In the genomic region with DNA sequence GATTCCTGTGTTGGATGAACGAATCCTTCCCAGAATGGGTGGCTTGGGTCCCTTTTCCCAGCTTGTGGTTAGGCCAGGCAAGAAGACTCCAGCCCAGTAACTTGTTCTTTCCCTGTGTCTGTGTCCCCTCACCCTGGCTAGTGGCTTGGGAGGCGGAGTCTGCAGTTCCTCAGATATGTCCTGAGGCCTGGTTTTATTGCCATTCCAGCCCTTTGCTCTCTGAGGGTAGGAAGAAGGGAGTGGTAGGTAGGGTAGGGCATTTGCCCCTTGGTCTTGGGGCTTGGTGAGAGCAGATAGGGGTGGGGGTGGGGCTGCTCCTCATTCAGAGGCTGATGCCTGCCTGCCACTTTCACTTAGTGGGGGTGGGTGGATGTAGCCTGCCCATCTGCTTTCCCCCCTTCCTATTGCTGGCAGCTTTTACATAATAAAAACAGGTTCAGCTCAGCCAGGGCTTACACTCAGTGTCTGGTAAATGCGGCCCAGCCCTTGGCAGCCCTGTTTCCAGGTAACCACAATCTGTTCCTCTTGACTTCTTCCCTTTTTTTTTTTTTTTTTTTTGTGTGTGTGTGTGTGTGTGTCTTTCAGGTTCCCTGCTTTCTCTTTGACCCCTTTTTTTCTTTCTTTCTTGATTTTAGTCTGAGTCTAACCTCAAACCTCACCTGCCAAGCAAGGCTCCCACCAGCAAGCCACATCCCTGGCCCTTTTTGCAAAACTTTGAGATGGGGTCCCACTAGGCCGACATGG, we compare ENCODE assay signal across 20 mouse cellular contexts. TPM values are rescaled to one million over a fixed set of nuclear protein-coding genes. Genes with fewer than 3 reads are reported as not detected.
DNase-seq lines count a peak whose midpoint lies in the region; ATAC-seq and TF ChIP-seq lines count a peak whose summit lies in the region.
"Had no signal": no experiment of that assay in that cellular context is flagged by ENCODE, and none has a peak within 500 bp of the region (broad histone marks: within the 10 kb centered on the region; RNA-seq: fewer than 3 reads in every experiment).

No protein-coding gene starts in this region.

- H3K4me3 ChIP-seq in kidney, embryonic 14.5 days (ENCODE audit: low read length) = no peak overlapping the region
- no peak overlapping the region for H3K4me3 ChIP-seq in kidney, embryonic 16.5 days (ENCODE audit: low read length)
- H3K4me3 ChIP-seq in thymus, adult 2 months (ENCODE audit: control insufficient read depth, insufficient read depth, low read length) = no peak overlapping the region
- H3K4me3 ChIP-seq: embryonic facial prominence, embryonic 10.5 days; heart, embryonic 12.5 days; hindbrain, embryonic 15.5 days; limb, embryonic 15.5 days; midbrain, embryonic 10.5 days; neural tube, embryonic 13.5 days had no signal

- H3K9ac ChIP-seq in kidney, embryonic 14.5 days (ENCODE audit: low read depth, low read length) = no peak overlapping the region
- no peak overlapping the region for H3K9ac ChIP-seq in kidney, embryonic 16.5 days (replicated peaks; ENCODE audit: low read length)
- H3K9ac ChIP-seq: heart, embryonic 12.5 days; hindbrain, embryonic 15.5 days; limb, embryonic 15.5 days; neural tube, embryonic 13.5 days had no signal

- no peak for TF ChIP-seq CTCF in thymus, adult 2 months (IDR thresholded peaks at IDR 0.05; ENCODE audit: borderline replicate concordance, control insufficient read depth, extremely low read depth, insufficient read depth, low read length, poor library complexity)

- no peak overlapping the region for H3K27ac ChIP-seq in kidney, embryonic 14.5 days (ENCODE audit: low read depth, low read length)
- no peak overlapping the region for H3K27ac ChIP-seq in kidney, embryonic 16.5 days (ENCODE audit: low read length)
- no peak overlapping the region for H3K27ac ChIP-seq in thymus, adult 2 months (ENCODE audit: control insufficient read depth, insufficient read depth, low read length)
- H3K27ac ChIP-seq: embryonic facial prominence, embryonic 10.5 days; hindbrain, embryonic 15.5 days; limb, embryonic 15.5 days; midbrain, embryonic 10.5 days; neural tube, embryonic 13.5 days had no signal

- WGBS in kidney, embryonic 14.5 days = 58% methylated on average over 4 of the region's 4 CpGs
- 47% methylated on average over 4 of the region's 4 CpGs for WGBS in kidney, embryonic 16.5 days
- 35% methylated on average over 4 of the region's 4 CpGs for WGBS in thymus, adult 2 months

- H3K27me3 ChIP-seq in kidney, embryonic 14.5 days (ENCODE audit: control insufficient read depth, insufficient read depth, low read length) = peaks cover 41% of the 10 kb centered on the region
- H3K27me3 ChIP-seq in kidney, embryonic 16.5 days (ENCODE audit: insufficient read depth, low read length) = peaks cover 43% of the 10 kb centered on the region
- H3K27me3 ChIP-seq in thymus, adult 2 months (ENCODE audit: control insufficient read depth, insufficient read depth, low read length) = no peaks in the 10 kb centered on the region; the same call in 1 of the 2 replicates

- no peaks in the 10 kb centered on the region for H3K9me3 ChIP-seq in kidney, embryonic 14.5 days (ENCODE audit: control insufficient read depth, low read length)
- H3K9me3 ChIP-seq in kidney, embryonic 16.5 days (ENCODE audit: low read length) = no peaks in the 10 kb centered on the region
- H3K9me3 ChIP-seq: embryonic facial prominence, embryonic 10.5 days; heart, embryonic 12.5 days; hindbrain, embryonic 15.5 days; limb, embryonic 15.5 days; midbrain, embryonic 10.5 days; neural tube, embryonic 13.5 days had no signal

- no peak for ATAC-seq in kidney, embryonic 14.5 days (ENCODE audit: low FRiP score, low TSS enrichment)
- ATAC-seq in kidney, embryonic 16.5 days (ENCODE audit: low FRiP score, low TSS enrichment) = no peak
- ATAC-seq: forebrain, embryonic 14.5 days had no signal

- H3K4me1 ChIP-seq in kidney, embryonic 14.5 days (ENCODE audit: control insufficient read depth, insufficient read depth, low read length) = 0 out of 2 replicates have a peak, but pooled peaks cover 8% of the 10 kb centered on the region
- peaks cover 9% of the 10 kb centered on the region; the same call in 1 of the 2 replicates for H3K4me1 ChIP-seq in kidney, embryonic 16.5 days (ENCODE audit: insufficient read depth, low read length)
- H3K4me1 ChIP-seq in thymus, adult 2 months (replicated peaks; ENCODE audit: control insufficient read depth, insufficient read depth, low read length) = no peaks in the 10 kb centered on the region

- H3K4me2 ChIP-seq in kidney, embryonic 14.5 days (replicated peaks; ENCODE audit: low read depth, low read length) = no peak overlapping the region
- 0 out of 2 replicates have a peak overlapping the region, but pooled peaks have one; percentile 8 for H3K4me2 ChIP-seq in kidney, embryonic 16.5 days (replicated peaks; ENCODE audit: low read depth, low read length)
- H3K4me2 ChIP-seq: heart, embryonic 12.5 days; hindbrain, embryonic 15.5 days; limb, embryonic 15.5 days; neural tube, embryonic 13.5 days had no signal

- TF ChIP-seq POLR2A in thymus, adult 2 months (IDR thresholded peaks at IDR 0.05; ENCODE audit: control insufficient read depth, extremely low read depth, insufficient read depth, low read length, poor library complexity) = no peak

- H3K36me3 ChIP-seq in kidney, embryonic 14.5 days (ENCODE audit: control insufficient read depth, insufficient read depth, low read length) = no peaks in the 10 kb centered on the region
- no peaks in the 10 kb centered on the region for H3K36me3 ChIP-seq in kidney, embryonic 16.5 days (ENCODE audit: insufficient read depth, low read length)
- H3K36me3 ChIP-seq in thymus, adult 2 months (ENCODE audit: control insufficient read depth, insufficient read depth, low read length) = no peaks in the 10 kb centered on the region
- H3K36me3 ChIP-seq: embryonic facial prominence, embryonic 10.5 days; heart, embryonic 12.5 days; hindbrain, embryonic 15.5 days; limb, embryonic 15.5 days; midbrain, embryonic 10.5 days; neural tube, embryonic 13.5 days had no signal

- DNase-seq in kidney, adult 11 months = peak; percentile 30
- peak; percentile 49 for DNase-seq in R1 (ENCODE audit: low read depth, low spot score)
- DNase-seq in yolk sac, embryonic 10.5 days (ENCODE audit: low spot score) = peak; percentile 45
- DNase-seq in thymus, adult 2 months = no peak
- no peak for DNase-seq in lung, adult 18-20 months
- no peak for DNase-seq in right cerebral cortex, postnatal 36 days (ENCODE audit: low spot score in 2 of 2)
- DNase-seq: adrenal gland, adult 8-10 months; cerebellum, postnatal 14 days; lung, adult 2 months; lung, postnatal 4 days; right cerebral cortex, postnatal 14 days had no signal

RNA-seq across cellular contexts. Expression of gene Spint1, which starts 3.1 kb away (rescaled TPM):
- polyA plus RNA-seq in kidney, embryonic 14.5 days (2014; fragmentation: Nextera tagmentation; extraction: Ambion mirVana) = 23.6 and 38.1 TPM in 2 replicates
- 48.9 and 49.4 TPM in 2 replicates for polyA plus RNA-seq in kidney, embryonic 16.5 days (2015; fragmentation: Nextera tagmentation; extraction: Ambion mirVana)
- polyA plus RNA-seq in thymus, adult 2 months (2012; rRNA removed) = 21.2 and 22.0 TPM in 2 replicates

RNA-seq across cellular contexts. Expression of gene Ppp1r14d, which starts 10.5 kb away (rescaled TPM):
- polyA plus RNA-seq in kidney, embryonic 14.5 days (2014; fragmentation: Nextera tagmentation; extraction: Ambion mirVana) = 0.28 and 0.94 TPM in 2 replicates
- polyA plus RNA-seq in kidney, embryonic 16.5 days (2015; fragmentation: Nextera tagmentation; extraction: Ambion mirVana) = 1.0 and 1.2 TPM in 2 replicates
- 0.42 and 0.92 TPM in 2 replicates for polyA plus RNA-seq in thymus, adult 2 months (2012; rRNA removed)
- polyA plus RNA-seq: forebrain, embryonic 14.5 days; heart, embryonic 12.5 days; hindbrain, embryonic 15.5 days; limb, embryonic 15.5 days; midbrain, embryonic 10.5 days; neural tube, embryonic 13.5 days had no signal

RNA-seq across cellular contexts. Expression of gene Rhov, which starts 30.8 kb away (rescaled TPM):
- 0.23 and 0.61 TPM in 2 replicates for polyA plus RNA-seq in kidney, embryonic 14.5 days (2014; fragmentation: Nextera tagmentation; extraction: Ambion mirVana)
- 1.8 and 2.3 TPM in 2 replicates for polyA plus RNA-seq in kidney, embryonic 16.5 days (2015; fragmentation: Nextera tagmentation; extraction: Ambion mirVana)
- 2.6 and 3.5 TPM in 2 replicates for polyA plus RNA-seq in thymus, adult 2 months (2012; rRNA removed)

RNA-seq across cellular contexts. Expression of gene Dnajc17, which starts 31.7 kb away (rescaled TPM):
- polyA plus RNA-seq in kidney, embryonic 14.5 days (2014; fragmentation: Nextera tagmentation; extraction: Ambion mirVana) = 21.4 and 24.5 TPM in 2 replicates
- 21.0 and 21.6 TPM in 2 replicates for polyA plus RNA-seq in kidney, embryonic 16.5 days (2015; fragmentation: Nextera tagmentation; extraction: Ambion mirVana)
- polyA plus RNA-seq in thymus, adult 2 months (2012; rRNA removed) = 6.4 and 7.1 TPM in 2 replicates

RNA-seq across cellular contexts. Expression of gene Zfyve19, which starts 31.8 kb away (rescaled TPM):
- 47.9 and 49.1 TPM in 2 replicates for polyA plus RNA-seq in kidney, embryonic 14.5 days (2014; fragmentation: Nextera tagmentation; extraction: Ambion mirVana)
- polyA plus RNA-seq in kidney, embryonic 16.5 days (2015; fragmentation: Nextera tagmentation; extraction: Ambion mirVana) = 64.1 and 67.2 TPM in 2 replicates
- polyA plus RNA-seq in thymus, adult 2 months (2012; rRNA removed) = 56.2 and 60.9 TPM in 2 replicates

Comparison
In these comparisons a context has a peak if more than half of its experiments do, and no peak if none do; other contexts are left out.
1. DNase-seq: peak in kidney, adult 11 months (single experiment), R1 (single experiment) and yolk sac, embryonic 10.5 days (single experiment); none in thymus, adult 2 months (single experiment), lung, adult 18-20 months (0 of 2) and right cerebral cortex, postnatal 36 days (0 of 2).